In the genomic region with DNA sequence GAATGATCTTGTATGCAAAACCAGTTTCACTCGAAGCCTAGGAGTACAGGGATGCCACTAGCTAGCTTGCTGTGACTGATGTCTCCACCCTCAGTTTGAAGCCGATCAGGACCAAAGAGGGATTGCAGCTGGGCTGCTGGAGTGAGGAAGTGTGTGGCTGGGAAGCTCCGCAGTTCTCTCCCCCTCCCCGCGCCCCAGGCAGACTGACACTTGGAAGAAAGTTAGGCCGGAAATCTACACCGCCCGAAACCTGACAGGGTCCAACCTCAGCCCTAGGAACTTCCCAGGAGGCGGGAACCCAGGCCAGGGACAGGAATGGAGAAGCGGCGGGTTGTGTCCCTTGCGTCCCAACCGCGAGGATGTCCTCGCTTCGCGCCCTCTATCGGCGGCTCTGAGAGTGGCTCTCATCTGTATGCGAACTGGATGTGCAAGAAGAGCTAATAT, we compare ENCODE assay signal across 9 mouse cellular contexts. TPM values are rescaled to one million over a fixed set of nuclear protein-coding genes. Genes with fewer than 3 reads are reported as not detected.
A peak's percentile ranks its signal among the peaks of the same experiment; 100 is the strongest.
DNase-seq lines count a peak whose midpoint lies in the region; ATAC-seq lines count a peak whose summit lies in the region.
"Had no signal": no experiment of that assay in that cellular context is flagged by ENCODE, and none has a peak within 500 bp of the region (broad histone marks: within the 10 kb centered on the region; RNA-seq: fewer than 3 reads in every experiment).

No protein-coding gene starts in this region.

- H3K4me1 ChIP-seq in forebrain, embryonic 14.5 days (ENCODE audit: control insufficient read depth, insufficient read depth, low read length): peaks cover 14% of the 10 kb centered on the region
- H3K4me1 ChIP-seq in liver, embryonic 15.5 days (replicated peaks): 0 out of 2 replicates have a peak, but pooled peaks cover 6% of the 10 kb centered on the region
- no peaks in the 10 kb centered on the region; the same call in 1 of the 2 replicates for H3K4me1 ChIP-seq in neural tube, embryonic 11.5 days (ENCODE audit: control insufficient read depth, insufficient read depth, low read length)
- H3K4me1 ChIP-seq in stomach, embryonic 14.5 days (ENCODE audit: control insufficient read depth, insufficient read depth, low read length): 0 out of 2 replicates have a peak, but pooled peaks cover 3% of the 10 kb centered on the region

- no peaks in the 10 kb centered on the region for H3K27me3 ChIP-seq in forebrain, embryonic 14.5 days (replicated peaks; ENCODE audit: control insufficient read depth, insufficient read depth, low read length)
- H3K27me3 ChIP-seq in liver, embryonic 15.5 days: peaks cover 14% of the 10 kb centered on the region; the same call in 1 of the 2 replicates
- no peaks in the 10 kb centered on the region for H3K27me3 ChIP-seq in neural tube, embryonic 11.5 days (ENCODE audit: control insufficient read depth, insufficient read depth, low read length)
- H3K27me3 ChIP-seq in stomach, embryonic 14.5 days (ENCODE audit: control insufficient read depth, insufficient read depth, low read length): no peaks in the 10 kb centered on the region

- H3K27ac ChIP-seq in forebrain, embryonic 14.5 days (ENCODE audit: low read depth, low read length): no peak overlapping the region
- no peak overlapping the region for H3K27ac ChIP-seq in liver, embryonic 15.5 days (replicated peaks)
- H3K27ac ChIP-seq in neural tube, embryonic 11.5 days (ENCODE audit: low read depth, low read length): no peak overlapping the region
- no peak overlapping the region for H3K27ac ChIP-seq in stomach, embryonic 14.5 days (ENCODE audit: low read length)

- intact Hi-C loops in heart, postnatal 14 days (cut with DNase I): no loop called here

- peak overlapping the region; percentile 55 for H3K4me2 ChIP-seq in forebrain, embryonic 14.5 days (ENCODE audit: low read length)
- peak overlapping the region; percentile 52 for H3K4me2 ChIP-seq in liver, embryonic 15.5 days
- peak overlapping the region; percentile 48 for H3K4me2 ChIP-seq in neural tube, embryonic 11.5 days (ENCODE audit: low read depth)
- peak overlapping the region; percentile 40 for H3K4me2 ChIP-seq in stomach, embryonic 14.5 days (replicated peaks; ENCODE audit: low read depth, low read length)

- WGBS in forebrain, embryonic 14.5 days: 1% methylated on average over 20 of the region's 20 CpGs
- WGBS in liver, embryonic 15.5 days (ENCODE audit: insufficient replicate concordance): 4% methylated on average over 20 of the region's 20 CpGs
- WGBS in neural tube, embryonic 11.5 days: 1% methylated on average over 20 of the region's 20 CpGs
- WGBS in stomach, embryonic 14.5 days: 2% methylated on average over 20 of the region's 20 CpGs

- peak; percentile 78 for DNase-seq in B cell, adult 2 months
- peak; percentile 30 for DNase-seq in c-Kit-positive CD71-positive TER-119-positive erythroid progenitor cells, embryonic 14.5 days (ENCODE audit: low spot score)
- peak; percentile 79 for DNase-seq in forebrain, embryonic 14.5 days (ENCODE audit: low spot score)
- peak; percentile 83 to 88 for DNase-seq in heart, postnatal 14 days
- peak; percentile 92 to 93 for DNase-seq in kidney, postnatal 4 days
- peak; percentile 86 for DNase-seq in neural tube, embryonic 11.5 days (ENCODE audit: low spot score)

- no peaks in the 10 kb centered on the region for H3K36me3 ChIP-seq in forebrain, embryonic 14.5 days (ENCODE audit: control insufficient read depth, insufficient read depth, low read length)
- no peaks in the 10 kb centered on the region for H3K36me3 ChIP-seq in liver, embryonic 15.5 days (replicated peaks)
- no peaks in the 10 kb centered on the region for H3K36me3 ChIP-seq in neural tube, embryonic 11.5 days (ENCODE audit: control insufficient read depth, insufficient read depth, low read length)
- H3K36me3 ChIP-seq in stomach, embryonic 14.5 days (ENCODE audit: control insufficient read depth, insufficient read depth, low read length): no peaks in the 10 kb centered on the region

- no peaks in the 10 kb centered on the region for H3K9me3 ChIP-seq in forebrain, embryonic 14.5 days (replicated peaks; ENCODE audit: control insufficient read depth, low read length)
- no peaks in the 10 kb centered on the region for H3K9me3 ChIP-seq in liver, embryonic 15.5 days (replicated peaks)
- H3K9me3 ChIP-seq in neural tube, embryonic 11.5 days (ENCODE audit: control insufficient read depth, low read length): no peaks in the 10 kb centered on the region
- H3K9me3 ChIP-seq in stomach, embryonic 14.5 days (ENCODE audit: control insufficient read depth, low read depth, low read length): no peaks in the 10 kb centered on the region

- no peak overlapping the region; the same call in 1 of the 2 replicates for H3K9ac ChIP-seq in forebrain, embryonic 14.5 days (ENCODE audit: low read length)
- no peak overlapping the region for H3K9ac ChIP-seq in liver, embryonic 15.5 days
- peak overlapping the region; percentile 55 for H3K9ac ChIP-seq in neural tube, embryonic 11.5 days (ENCODE audit: low read length)
- H3K9ac ChIP-seq in stomach, embryonic 14.5 days (replicated peaks; ENCODE audit: low read depth, low read length): no peak overlapping the region

- ATAC-seq in forebrain, embryonic 14.5 days: peak; percentile 69
- ATAC-seq in liver, embryonic 15.5 days (ENCODE audit: insufficient read depth): no peak; the same call in 1 of the 2 replicates
- ATAC-seq in neural tube, embryonic 11.5 days (ENCODE audit: insufficient read depth, low FRiP score, low TSS enrichment): peak; percentile 84
- ATAC-seq in stomach, embryonic 14.5 days (ENCODE audit: insufficient number of reproducible peaks, insufficient read depth, low FRiP score, low read depth): peak; percentile 74

- peak overlapping the region; percentile 21 for H3K4me3 ChIP-seq in forebrain, embryonic 14.5 days (ENCODE audit: low read depth, low read length)
- H3K4me3 ChIP-seq in liver, embryonic 15.5 days (replicated peaks): no peak overlapping the region
- H3K4me3 ChIP-seq in neural tube, embryonic 11.5 days (ENCODE audit: low read depth, low read length): peak overlapping the region; percentile 28
- H3K4me3 ChIP-seq in stomach, embryonic 14.5 days (ENCODE audit: low read depth, low read length): peak overlapping the region; percentile 24; the same call in 1 of the 2 replicates

RNA-seq across cellular contexts. Expression of a gene that starts 1.1 kb away (rescaled TPM):
- not detected in 2 replicates for polyA plus RNA-seq in forebrain, embryonic 14.5 days (2014; fragmentation: Nextera tagmentation; extraction: Ambion mirVana)
- total RNA-seq in heart, postnatal 14 days (2021): not detected
- polyA plus RNA-seq in liver, embryonic 15.5 days (2015; fragmentation: Nextera tagmentation; extraction: Ambion mirVana): not detected in 2 replicates
- not detected in 2 replicates for polyA plus RNA-seq in neural tube, embryonic 11.5 days (2014; fragmentation: Nextera tagmentation; extraction: Ambion mirVana)
- not detected in 2 replicates for polyA plus RNA-seq in stomach, embryonic 14.5 days (2014; fragmentation: Nextera tagmentation; extraction: Ambion mirVana)
- total RNA-seq: MEL had no signal

Comparison
In these comparisons a context has a peak if more than half of its experiments do, and no peak if none do; other contexts are left out.
1. DNase-seq: peak in every context shown above with its lines; median percentile 92 in kidney, postnatal 4 days; 86 in neural tube, embryonic 11.5 days; 86 in heart, postnatal 14 days; 79 in forebrain, embryonic 14.5 days; 78 in B cell, adult 2 months; 30 in c-Kit-positive CD71-positive TER-119-positive erythroid progenitor cells, embryonic 14.5 days.